Comparison of ENCODE assay signal across 19 mouse cellular contexts in genomic region chr13:68832141-68832540, GRCm38 (mm10).
"Had no signal": no experiment of that assay in that cellular context is flagged by ENCODE, and none has a peak within 500 bp of the region (broad histone marks: within the 10 kb centered on the region; RNA-seq: fewer than 3 reads in every experiment).

No protein-coding gene starts in this region.

- H3K4me3 ChIP-seq: heart, adult 2 months; heart, embryonic 12.5 days; hindbrain, embryonic 10.5 days; hindbrain, embryonic 12.5 days; intestine, embryonic 15.5 days; left cerebral cortex, adult 2 months; limb, embryonic 10.5 days; limb, embryonic 12.5 days; liver, embryonic 13.5 days; liver, embryonic 15.5 days had no signal

- DNase-seq: heart, adult 2 months; heart, postnatal 10 days; heart, postnatal 4 days; kidney, adult 18-20 months; kidney, adult 8-10 months; kidney, postnatal 10 days; kidney, postnatal 25 days; kidney, postnatal 4 days; liver; liver, embryonic 13.5 days had no signal

- H3K27ac ChIP-seq: heart, adult 2 months; hindbrain, embryonic 10.5 days; hindbrain, embryonic 12.5 days; hindbrain, embryonic 14.5 days; intestine, embryonic 15.5 days; left cerebral cortex, adult 2 months; limb, embryonic 10.5 days; limb, embryonic 12.5 days; liver, embryonic 13.5 days; liver, embryonic 15.5 days had no signal
